Mouse (Mus musculus) neural tube, embryonic 11.5 days (tissue): ENCODE data around the gene Vmn1r49. TPM values are rescaled to one million over a fixed set of nuclear protein-coding genes. Genes with fewer than 3 reads are reported as not detected.
"Not testable (repeated sequence)": the region's sequence is repeated elsewhere in the genome, so short reads cannot be mapped to it uniquely, and the experiment has no call there.

ENCODE experiments used
- ATAC-seq: fragments of 200-750 bp; cut with Nextera tagmentation; 2 replicates; pipeline ENCODE4 v1.8.0; 2017; ENCODE audit warnings: moderate number of reproducible peaks, mild to moderate bottlenecking, moderate TSS enrichment, moderate library complexity; ENCODE audit not compliant: insufficient read depth, low FRiP score, low TSS enrichment
- DNase-seq: peaks from one replicate; pipeline ENCODE4 v3.0.0-alpha.2; 2015; ENCODE audit warnings: low spot score
- H3K27ac ChIP-seq: fragments of 300-500 bp; sonication (generic); 2 replicates; pipeline ENCODE4 v1.5.1; 2014; ENCODE audit warnings: low read depth, mild to moderate bottlenecking, low read length
- H3K27me3 ChIP-seq: fragments of 300-500 bp; sonication (generic); 2 replicates; pipeline ENCODE4 v1.6.1; 2014; ENCODE audit warnings: mild to moderate bottlenecking, low read length, mixed read lengths; ENCODE audit not compliant: control insufficient read depth, insufficient read depth
- H3K36me3 ChIP-seq: fragments of 300-500 bp; sonication (generic); 2 replicates; pipeline ENCODE4 v1.6.1; 2014; ENCODE audit warnings: mild to moderate bottlenecking, low read length, moderate library complexity, mixed read lengths; ENCODE audit not compliant: control insufficient read depth, insufficient read depth
- H3K4me1 ChIP-seq: fragments of 300-500 bp; sonication (generic); 2 replicates; pipeline ENCODE4 v1.6.1; 2014; ENCODE audit warnings: low read length, mixed read lengths; ENCODE audit not compliant: control insufficient read depth, insufficient read depth
- H3K4me2 ChIP-seq: fragments of 300-500 bp; sonication (generic); 2 replicates; pipeline ENCODE4 v1.6.1; 2014; ENCODE audit warnings: low read depth, mild to moderate bottlenecking, moderate library complexity
- H3K4me3 ChIP-seq: fragments of 300-500 bp; sonication (generic); 2 replicates; pipeline ENCODE4 v1.5.1; 2014; ENCODE audit warnings: low read depth, low read length
- H3K9ac ChIP-seq: fragments of 300-500 bp; sonication (generic); 2 replicates; pipeline ENCODE4 v1.6.1; 2014; ENCODE audit warnings: mild to moderate bottlenecking, low read length
- H3K9me3 ChIP-seq: fragments of 300-500 bp; sonication (generic); 2 replicates; pipeline ENCODE4 v1.6.1; 2016; ENCODE audit warnings: low read length; ENCODE audit not compliant: control insufficient read depth
- WGBS: fragments of 180-500 bp; shearing (Covaris S2); extraction: QIAGEN DNeasy Blood & Tissue Kit; methylation state at CpG from one replicate; pipeline ENCODE4 v1.1.7; 2014; 5-methylcytosine and 5-hydroxymethylcytosine counted together
- polyA plus RNA-seq: library from polyadenylated mRNA; unstranded; fragments of >200 nt; fragmentation: Nextera tagmentation; extraction: Ambion mirVana; gene quantifications from 2 replicates; pipeline ENCODE4 v1.2.1, GENCODE M21; 2014

Gene Vmn1r49
- not detected in 2 replicates for polyA plus RNA-seq

DNA sequence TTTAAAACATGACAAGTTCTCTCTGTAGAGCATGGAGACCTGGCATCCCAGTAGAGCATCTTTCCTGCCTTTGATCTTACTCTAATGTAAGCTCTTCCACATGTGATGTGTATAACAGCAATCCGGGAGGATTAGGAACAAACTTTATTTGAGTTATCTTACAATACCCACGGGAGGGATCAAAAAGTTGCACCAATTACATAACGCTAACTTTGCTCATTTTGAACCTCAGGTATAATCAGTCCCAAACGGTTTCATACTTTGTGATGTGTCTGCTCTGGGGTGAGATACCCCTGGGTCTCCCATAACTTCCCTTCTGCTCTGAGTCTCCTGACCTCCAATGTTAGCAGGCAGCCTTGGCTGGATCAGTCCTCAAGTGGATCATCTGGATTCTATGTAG, at the start of gene Vmn1r49:
TSS of gene Vmn1r49 (minus strand) at position 101 of the 400 bp plus-strand sequence.
- Histone ChIP-seq H3K4me2 (no peak within 1 kb of the TSS), H3K9me3 (no peaks in the 10 kb centered on the region), H3K27ac (no peak within 1 kb of the TSS), H3K4me1 (no peaks in the 10 kb centered on the region), H3K4me3 (no peak within 1 kb of the TSS), H3K36me3 (no peaks in the 10 kb centered on the region), H3K9ac (no peak within 1 kb of the TSS), H3K27me3 (no peaks in the 10 kb centered on the region)
- DNase-seq (no peak), ATAC-seq (no peak)
- whole genome bisulfite sequencing, result 81% methylated on average over 4 of the region's 4 CpGs

DNA sequence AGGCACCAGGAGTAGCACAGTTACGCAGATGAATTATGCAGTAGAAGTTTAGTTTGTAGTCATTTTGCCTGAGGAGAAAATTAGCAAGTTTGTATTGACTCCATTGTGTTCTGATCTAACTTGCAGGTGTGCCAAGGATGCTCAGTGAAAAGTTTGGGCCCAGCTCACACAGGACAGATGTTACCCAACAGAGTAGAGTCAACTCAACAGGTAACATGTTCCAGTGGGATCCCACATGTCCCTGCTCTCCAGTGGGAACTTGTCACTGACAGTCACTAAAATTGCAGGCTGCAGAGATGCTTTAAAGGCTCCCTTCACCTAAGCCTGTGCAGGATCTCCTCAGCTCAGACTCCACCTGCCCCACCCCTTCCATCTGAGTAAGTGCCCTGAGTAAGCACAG, 44.0 kb upstream of the Vmn1r49 start, which contains the start of gene Vmn1r51:
TSS of gene Vmn1r51 (plus strand) at position 301 of the 400 bp plus-strand sequence.
- not testable (repeated sequence) for DNase-seq, H3K4me2 ChIP-seq, H3K27ac ChIP-seq, H3K4me3 ChIP-seq, H3K36me3 ChIP-seq, H3K9ac ChIP-seq, H3K27me3 ChIP-seq, ATAC-seq, H3K4me1 ChIP-seq, H3K9me3 ChIP-seq
- 87% methylated on average over 1 of the region's 1 CpGs for WGBS

DNA sequence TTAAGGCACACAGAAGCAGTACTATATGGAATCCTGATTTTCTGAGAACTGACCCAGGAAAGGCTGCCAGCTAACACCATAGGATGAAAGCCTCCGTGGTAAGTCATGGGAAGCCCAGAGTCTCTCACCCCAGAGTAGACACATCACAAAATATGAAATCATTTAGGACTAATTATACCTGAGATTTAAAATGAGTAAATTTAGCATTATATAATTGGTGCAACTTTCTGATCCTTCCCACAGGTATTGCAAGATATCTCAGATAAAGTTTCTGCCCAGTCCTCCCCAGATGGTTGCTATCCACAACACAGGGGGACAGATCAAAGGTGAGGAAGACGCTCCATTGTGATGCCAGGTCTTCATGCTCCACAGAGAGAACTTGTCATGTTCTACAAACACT, 22.8 kb upstream of the Vmn1r49 start, which contains the start of gene Vmn1r50:
TSS of gene Vmn1r50 (plus strand) at position 301 of the 400 bp plus-strand sequence.
- H3K4me1 ChIP-seq, result no peaks in the 10 kb centered on the region
- ATAC-seq (no peak), DNase-seq (no peak)
- no peak within 1 kb of the TSS for H3K4me3 ChIP-seq
- no peaks in the 10 kb centered on the region for H3K27me3 ChIP-seq
- no peak within 1 kb of the TSS for H3K4me2 ChIP-seq
- H3K36me3 ChIP-seq, result no peaks in the 10 kb centered on the region
- WGBS, result 67% methylated on average over 2 of the region's 2 CpGs
- no peak within 1 kb of the TSS for H3K27ac ChIP-seq
- H3K9me3 ChIP-seq, result no peaks in the 10 kb centered on the region; the same call in none of the 2 replicates
- no peak within 1 kb of the TSS for H3K9ac ChIP-seq

DNA sequence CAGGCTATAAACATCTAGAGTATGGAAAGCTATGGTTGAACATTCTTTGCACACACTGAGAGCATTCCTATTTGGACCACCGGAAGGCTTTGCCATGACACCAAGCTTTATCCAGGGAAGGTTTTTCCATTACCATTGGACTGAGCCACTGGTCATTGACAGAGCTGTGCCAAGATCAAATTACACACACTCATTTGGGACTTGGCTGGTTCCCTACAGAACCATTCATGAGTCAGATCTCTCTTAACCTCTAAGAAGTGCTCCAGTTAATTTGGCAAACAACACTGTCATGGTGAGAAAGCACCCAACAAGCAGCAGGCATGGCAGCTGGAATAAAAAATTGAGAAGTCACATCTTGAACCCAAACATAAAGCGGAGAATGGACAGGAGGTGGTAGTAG, 22.3 kb upstream of the Vmn1r49 start:
- Histone ChIP-seq H3K27ac (no peak overlapping the region), H3K4me1 (no peaks in the 10 kb centered on the region), H3K9ac (no peak overlapping the region), H3K4me3 (no peak overlapping the region), H3K9me3 (no peaks in the 10 kb centered on the region; the same call in none of the 2 replicates), H3K36me3 (no peaks in the 10 kb centered on the region), H3K27me3 (no peaks in the 10 kb centered on the region), H3K4me2 (no peak overlapping the region)
- no peak for DNase-seq
- 87% methylated on average over 2 of the region's 2 CpGs for WGBS
- ATAC-seq, result no peak

DNA sequence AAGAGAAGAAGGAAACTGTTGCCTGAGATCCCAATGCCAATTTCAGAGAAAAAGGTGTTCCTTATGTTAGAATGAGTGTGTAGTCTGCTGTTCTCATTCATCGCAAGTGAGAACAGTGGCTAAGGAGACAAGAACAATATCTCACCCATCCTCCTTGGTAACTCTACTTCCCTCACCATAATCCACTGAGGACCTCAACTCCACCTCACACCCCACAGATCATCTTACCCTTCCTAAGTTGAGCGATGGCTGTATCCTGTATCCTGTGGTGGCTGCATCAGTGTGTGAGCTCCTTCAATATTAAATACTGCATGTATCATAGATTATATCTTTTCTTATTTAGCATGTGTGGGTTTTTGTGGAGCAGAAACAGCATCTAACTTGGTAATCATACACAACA, 41.6 kb downstream of the Vmn1r49 start, which contains the start of gene Vmn1r48:
TSS of gene Vmn1r48 (minus strand) at position 101 of the 400 bp plus-strand sequence.
- H3K4me3 ChIP-seq, H3K36me3 ChIP-seq, H3K27me3 ChIP-seq, H3K9me3 ChIP-seq, H3K4me2 ChIP-seq, H3K27ac ChIP-seq, ATAC-seq, DNase-seq, H3K4me1 ChIP-seq, H3K9ac ChIP-seq: not testable (repeated sequence)
- no CpG with 5 or more reads among the region's 2 CpGs for WGBS

Other genes with a start within 250 kb of the Vmn1r49 start
- gene Vmn1r42, start 202.1 kb downstream of the Vmn1r49 start, polyA plus RNA-seq, result not detected in 2 replicates
- gene Vmn1r43, start 202.1 kb downstream of the Vmn1r49 start, polyA plus RNA-seq, result not detected in 2 replicates
- not detected in 2 replicates for gene Vmn1r44, start 194.8 kb downstream of the Vmn1r49 start, polyA plus RNA-seq
- gene Vmn1r45, start 137.9 kb downstream of the Vmn1r49 start, polyA plus RNA-seq, result not detected in 2 replicates
- gene Vmn1r46, start 109.2 kb downstream of the Vmn1r49 start, polyA plus RNA-seq, result not detected in 2 replicates
- gene Vmn1r47, start 62.4 kb downstream of the Vmn1r49 start, polyA plus RNA-seq, result not detected in 2 replicates
- not detected in 2 replicates for gene Vmn1r48, start 41.7 kb downstream of the Vmn1r49 start, polyA plus RNA-seq
- not detected in 2 replicates for gene Vmn1r50, start 22.9 kb upstream of the Vmn1r49 start, polyA plus RNA-seq
- gene Vmn1r51, start 44.1 kb upstream of the Vmn1r49 start, polyA plus RNA-seq, result 0.08 TPM in 1 of 2 replicates, not detected in the other
- gene Vmn1r52, start 96.3 kb upstream of the Vmn1r49 start, polyA plus RNA-seq, result not detected in 2 replicates
- gene V1ra8, start 124.3 kb upstream of the Vmn1r49 start, polyA plus RNA-seq, result not detected in 2 replicates
- not detected in 2 replicates for gene Vmn1r53, start 145.9 kb upstream of the Vmn1r49 start, polyA plus RNA-seq
- gene Vmn1r54, start 167.8 kb upstream of the Vmn1r49 start, polyA plus RNA-seq, result not detected in 2 replicates
- not detected in 2 replicates for gene BC048671, start 222.7 kb upstream of the Vmn1r49 start, polyA plus RNA-seq
- gene Chst13, start 246.7 kb upstream of the Vmn1r49 start, polyA plus RNA-seq, result not detected in 2 replicates